Mouse (Mus musculus) midbrain, embryonic 15.5 days (tissue): ENCODE data around the gene Serpini1. TPM values are rescaled to one million over a fixed set of nuclear protein-coding genes. Genes with fewer than 3 reads are reported as not detected.

Experiments
- polyA plus RNA-seq: library from polyadenylated mRNA; unstranded; fragments of >200 nt; fragmentation: Nextera tagmentation; extraction: Ambion mirVana; gene quantifications from 2 replicates; pipeline ENCODE4 v1.2.1, GENCODE M21; 2015

The Serpini1 gene
- polyA plus RNA-seq, 1 experiment from 2014 or later = 124 TPM

Other genes with a start within 250 kb of the Serpini1 start
- 0.06 and 0.28 TPM in 2 replicates for gene Wdr49, start 75.4 kb upstream of the Serpini1 start, polyA plus RNA-seq
- gene Pdcd10, start 691 bp upstream of the Serpini1 start, polyA plus RNA-seq = 65.6 and 66.9 TPM in 2 replicates
- not detected in 2 replicates for gene Gm29133, start 190.7 kb downstream of the Serpini1 start, polyA plus RNA-seq